Mouse (Mus musculus) 3T3-L1 (cell line): ENCODE data around the gene Rilpl1.
"Not testable (repeated sequence)": the region's sequence is repeated elsewhere in the genome, so short reads cannot be mapped to it uniquely, and the experiment has no call there.

ENCODE experiments used
- DNase-seq: peaks from one replicate; pipeline ENCODE4 v3.0.0-alpha.2; 2015; ENCODE audit warnings: low read depth, low spot score

Rilpl1 gene

DNA sequence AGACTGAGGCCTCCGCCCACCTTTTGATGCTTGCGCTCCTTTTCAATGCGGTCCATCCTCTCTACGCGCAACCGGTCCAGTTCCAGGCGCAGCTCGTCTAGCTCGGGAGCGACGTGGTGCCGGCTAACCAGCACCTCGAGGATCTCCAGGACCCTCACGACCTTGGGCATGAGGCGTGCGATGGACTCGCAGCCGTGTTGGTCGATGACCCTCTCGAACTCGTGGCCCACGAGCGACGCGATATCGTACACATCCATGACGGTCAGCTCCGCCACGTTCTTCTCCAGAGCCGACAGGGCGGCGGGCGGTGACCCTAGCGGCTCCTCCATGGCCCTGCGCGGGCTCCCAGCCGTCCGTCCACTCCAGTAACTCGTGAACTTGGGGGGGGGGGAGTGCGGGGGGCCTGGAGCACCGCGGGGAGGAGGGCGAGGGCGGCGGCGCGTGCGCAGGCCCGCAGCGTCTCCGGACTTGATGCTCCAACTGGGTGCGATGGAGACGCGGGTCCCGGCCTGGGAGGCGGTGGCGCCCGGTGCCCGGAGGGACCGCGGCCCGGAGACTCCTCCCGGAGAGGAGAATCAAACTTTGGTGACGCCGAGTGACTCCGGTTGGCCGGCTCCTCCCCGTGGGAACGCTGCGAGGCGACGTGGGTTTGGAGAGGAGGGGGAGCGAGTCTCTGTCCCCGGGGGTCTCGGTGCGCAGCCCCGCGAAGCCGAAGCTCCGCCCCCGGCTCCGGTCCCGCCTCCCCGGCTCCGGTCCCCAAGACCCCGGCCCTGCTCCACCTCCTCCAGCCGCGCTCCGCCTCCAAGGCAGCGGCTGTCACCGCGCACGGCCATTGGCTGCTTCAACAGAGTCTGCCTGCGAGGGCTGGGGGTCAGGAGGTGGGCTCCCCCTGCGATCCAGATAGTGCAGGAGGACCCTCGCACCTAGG lies at the start of gene Rilpl1:
Gene Rilpl1 (minus strand): TSS at position 737 of the 928 bp plus-strand sequence.
- peak; percentile 66 for DNase-seq

DNA sequence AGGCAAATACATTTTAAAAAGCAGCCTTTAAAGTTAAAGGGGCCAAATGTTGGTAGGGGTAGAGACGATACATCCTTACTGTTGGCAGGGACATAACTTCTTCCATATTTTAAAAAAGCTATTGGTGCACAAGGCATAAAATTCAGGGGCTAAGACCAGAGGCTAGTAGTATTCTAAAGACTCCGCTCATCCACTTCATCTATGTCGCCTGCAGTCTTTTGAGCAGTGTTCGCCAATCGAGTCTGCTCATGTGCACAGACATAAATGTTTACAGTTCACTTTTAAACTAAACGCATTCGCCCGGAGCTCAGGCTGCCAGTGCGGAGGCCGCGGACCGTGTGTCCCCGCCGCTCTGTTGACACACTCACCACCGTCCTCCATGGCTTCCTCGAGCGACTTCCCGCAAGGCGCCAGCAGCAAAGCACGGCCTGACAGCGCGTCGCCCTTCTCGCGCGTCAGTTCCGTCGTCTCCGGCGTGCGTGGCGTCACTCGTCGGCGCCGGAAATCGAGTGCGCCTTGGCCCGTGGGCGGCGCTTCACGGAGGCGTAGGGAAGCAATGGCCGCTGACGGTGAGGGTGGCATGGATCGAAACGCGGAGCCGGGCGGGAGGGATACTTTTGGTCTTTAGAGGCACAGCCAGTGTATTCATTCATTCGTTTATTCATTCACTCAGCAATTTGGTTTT lies 47.6 kb upstream of the Rilpl1 start, which contains the start of the genes Eif2b1 and Gtf2h3:
Gene Eif2b1 (minus strand): TSS at position 499 of the 685 bp plus-strand sequence.
Gene Gtf2h3 (plus strand): TSS at position 508 of the 685 bp plus-strand sequence.
- DNase-seq, result peak; percentile 89

DNA sequence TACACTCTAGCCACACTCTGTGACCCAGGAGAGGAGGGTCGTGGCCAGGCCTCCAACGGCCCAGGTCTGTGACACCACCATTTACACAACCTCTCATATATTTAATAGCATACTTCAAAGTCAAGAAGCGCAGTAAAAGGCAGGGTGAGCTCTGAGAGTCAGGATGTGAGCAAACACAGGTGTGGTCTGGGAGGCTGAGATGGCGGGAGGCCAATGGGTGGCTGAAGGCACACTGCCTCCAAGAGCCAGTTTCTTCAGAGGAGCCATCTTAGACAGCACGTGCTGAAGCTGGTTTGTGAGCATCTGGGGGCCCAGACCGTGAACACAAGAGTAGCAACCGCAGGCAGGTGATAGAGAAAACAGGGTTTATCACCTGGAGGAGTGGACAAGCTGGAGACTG lies 44.3 kb upstream of the Rilpl1 start:
- no peak for DNase-seq

DNA sequence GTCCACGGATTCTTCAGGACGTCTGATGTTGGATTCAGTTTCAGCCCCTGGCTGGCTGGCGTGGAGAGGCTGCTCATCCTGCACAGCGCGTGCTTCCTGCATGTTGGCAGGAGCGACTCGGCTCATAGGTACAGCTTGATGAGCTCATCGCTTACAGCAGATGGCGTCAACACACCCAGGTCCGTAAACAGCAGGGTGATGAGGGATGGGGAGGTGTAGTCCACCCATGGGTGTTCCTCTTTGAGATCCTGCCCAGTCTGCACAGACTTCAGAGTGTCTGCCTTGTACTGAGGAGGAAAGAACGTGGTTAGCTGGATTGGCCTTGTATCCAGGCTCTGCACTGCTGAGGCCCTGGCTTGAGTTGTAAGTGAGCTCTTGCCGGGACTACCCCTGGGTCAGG lies 39.9 kb upstream of the Rilpl1 start:
- DNase-seq, result no peak

DNA sequence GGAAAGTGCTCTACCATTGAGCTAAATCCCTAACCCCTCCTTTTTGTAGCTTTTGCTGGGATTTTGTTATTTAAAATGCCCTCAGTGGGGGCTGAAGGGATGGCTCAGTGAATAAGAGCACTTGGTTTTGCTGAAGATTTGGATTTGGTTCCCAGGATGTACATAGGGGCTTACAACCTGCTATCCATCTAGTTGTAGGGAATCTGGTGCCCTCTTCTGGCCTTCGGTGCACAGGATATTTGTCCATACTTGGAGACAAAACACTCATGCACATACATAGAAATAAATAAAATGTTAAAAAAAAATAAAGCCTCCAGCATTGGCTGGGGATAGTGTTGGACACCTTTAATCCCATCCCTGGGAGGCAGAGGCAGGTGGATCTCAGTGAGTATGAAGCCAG lies 24.0 kb upstream of the Rilpl1 start:
- DNase-seq, result peak; percentile 78

DNA sequence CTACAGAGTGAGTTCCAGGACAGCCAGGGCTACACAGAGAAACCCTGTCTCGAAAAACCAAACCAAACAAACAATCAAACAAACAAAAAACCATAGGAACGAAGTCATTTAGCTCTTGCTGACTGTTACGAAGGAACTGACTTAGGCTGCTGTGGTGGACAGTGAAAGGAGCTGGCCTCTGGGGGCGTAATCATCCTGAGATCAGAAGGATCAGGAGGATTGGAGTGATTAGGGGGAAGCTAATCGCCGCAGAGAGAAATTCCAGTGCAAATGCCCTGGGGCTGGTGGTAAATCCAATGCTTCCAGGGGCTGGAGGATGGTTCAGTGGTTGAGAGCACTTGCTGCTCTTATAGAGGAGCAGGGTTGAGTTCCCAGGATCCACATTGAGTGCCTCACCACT lies 22.4 kb upstream of the Rilpl1 start:
- DNase-seq, result no peak

DNA sequence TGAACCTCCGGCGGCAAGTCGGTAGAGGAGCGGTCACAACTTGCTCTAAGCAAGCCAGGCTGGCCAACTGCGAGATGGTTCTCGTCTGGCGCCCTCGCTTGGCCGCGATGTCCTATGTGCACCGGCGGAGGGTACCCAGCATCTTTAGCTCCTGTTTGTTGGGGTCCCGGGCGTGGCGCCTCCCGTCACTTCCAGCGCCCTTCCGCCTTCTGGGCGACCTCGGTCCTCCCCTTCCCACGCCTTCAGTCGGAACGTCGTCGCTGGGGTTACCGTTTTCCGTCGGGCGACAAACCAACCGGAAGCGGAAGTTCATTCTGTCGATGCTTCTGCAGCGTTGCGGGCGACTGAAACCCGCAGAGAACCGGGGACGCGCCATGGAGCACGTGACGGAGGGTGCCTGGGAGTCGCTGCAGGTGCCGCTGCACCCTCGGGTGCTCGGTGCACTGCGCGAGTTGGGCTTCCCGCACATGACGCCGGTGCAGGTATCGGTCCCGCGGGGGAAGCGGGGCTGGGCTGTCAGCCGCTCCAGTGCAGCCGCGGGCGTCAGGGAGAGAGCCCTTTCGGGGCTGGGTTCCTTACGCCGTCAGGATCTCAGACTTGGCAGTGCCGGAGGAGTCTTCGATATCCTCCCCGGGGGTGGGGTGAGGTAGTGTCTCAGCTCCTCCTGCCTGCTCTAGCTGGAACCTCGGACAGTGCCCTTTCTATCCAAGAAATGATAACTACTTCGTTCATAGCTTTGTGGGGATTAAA lies 21.5 kb upstream of the Rilpl1 start, which contains the start of gene Ddx55:
Gene Ddx55 (plus strand): TSS at position 307 of the 750 bp plus-strand sequence.
- DNase-seq, result peak; percentile 94

DNA sequence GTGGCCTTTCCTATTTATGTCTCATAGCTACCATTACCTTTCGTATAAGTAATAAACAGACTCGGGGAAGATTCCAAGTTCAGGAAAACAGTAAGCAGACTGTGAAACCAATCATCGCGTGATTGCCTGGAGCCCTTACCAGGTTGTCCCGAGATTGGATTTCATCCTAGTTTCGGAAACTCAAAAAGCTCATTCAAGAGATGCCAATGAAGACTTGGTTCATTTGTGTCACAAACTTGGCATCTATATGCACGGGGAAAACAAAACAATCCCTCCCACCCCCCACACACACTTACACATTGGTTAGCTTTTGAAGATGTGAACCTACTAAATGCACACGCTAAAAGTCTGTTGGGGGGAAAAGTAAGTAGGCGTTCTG lies 20.9 kb upstream of the Rilpl1 start:
- peak; percentile 64 for DNase-seq

DNA sequence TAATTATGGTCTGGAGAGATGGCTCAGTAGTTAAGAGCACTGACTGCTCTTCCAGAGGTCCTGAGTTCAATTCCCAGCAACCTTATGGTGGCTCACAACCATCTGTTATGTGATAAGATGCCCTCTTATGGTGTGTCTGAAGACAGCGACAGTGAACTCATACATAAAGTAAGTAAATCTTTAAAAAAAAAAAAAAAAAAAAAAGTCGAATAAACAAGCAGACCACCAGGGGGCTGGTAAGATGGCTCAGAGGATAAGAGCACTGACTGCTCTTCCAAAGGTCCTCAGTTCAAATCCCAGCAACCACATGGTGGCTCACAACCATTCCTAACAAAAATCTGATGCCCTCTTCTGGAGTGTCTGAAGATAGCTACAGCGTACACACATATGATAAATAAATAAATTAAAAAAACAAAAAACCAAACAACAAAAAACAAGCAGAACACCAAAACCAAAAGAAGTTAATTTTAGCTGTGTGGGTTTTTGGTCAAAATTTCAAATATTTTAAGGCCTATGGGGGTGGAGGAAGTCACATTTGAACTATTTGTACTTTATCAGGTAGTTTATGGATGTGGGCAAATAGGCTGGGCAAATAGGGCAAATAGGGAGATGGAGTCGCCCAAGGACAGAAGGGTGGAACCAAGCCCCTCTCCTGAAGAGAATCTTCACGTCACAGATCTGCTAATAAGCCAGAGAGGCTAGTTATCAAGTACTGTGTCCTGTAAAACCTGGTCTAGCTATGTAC lies 20.3 kb upstream of the Rilpl1 start:
- peak; percentile 62 for DNase-seq

DNA sequence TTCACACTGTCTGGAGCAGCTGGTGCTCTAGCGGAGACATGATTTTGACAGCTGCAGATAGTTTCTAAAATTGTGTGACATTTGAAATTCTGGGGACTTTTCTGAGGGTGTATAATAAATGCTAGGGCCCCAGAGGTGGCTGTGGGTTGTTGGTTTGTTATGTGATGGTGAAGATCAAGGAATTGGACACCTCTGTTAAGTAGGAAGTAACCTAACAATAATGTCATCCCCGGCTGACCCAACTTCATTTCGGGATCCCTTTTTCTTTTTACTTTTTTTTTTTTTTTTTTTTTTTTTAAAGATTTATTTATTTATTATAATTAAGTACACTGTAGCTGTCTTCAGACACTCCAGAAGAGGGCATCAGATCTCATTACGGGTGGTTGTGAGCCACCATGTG lies 19.5 kb upstream of the Rilpl1 start:
- not testable (repeated sequence) for DNase-seq

DNA sequence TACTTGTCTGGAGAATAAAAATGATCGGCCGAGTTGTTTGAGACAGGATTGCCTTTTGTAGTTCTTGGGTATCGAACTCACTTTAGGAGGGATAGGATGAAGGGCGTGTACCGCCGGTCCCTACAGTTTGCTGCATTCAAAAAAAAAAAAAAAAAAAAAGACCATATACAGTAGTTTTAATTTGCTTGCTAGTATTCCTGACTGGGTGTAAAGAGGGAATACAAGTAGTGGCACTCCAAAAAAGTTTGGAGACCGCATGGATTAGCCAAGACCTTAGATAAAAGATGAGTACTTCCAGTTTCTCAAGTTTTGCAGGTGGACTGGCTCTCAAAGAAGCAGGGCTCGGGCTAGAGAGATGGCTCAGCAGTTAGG lies 10.4 kb upstream of the Rilpl1 start:
- no peak for DNase-seq

DNA sequence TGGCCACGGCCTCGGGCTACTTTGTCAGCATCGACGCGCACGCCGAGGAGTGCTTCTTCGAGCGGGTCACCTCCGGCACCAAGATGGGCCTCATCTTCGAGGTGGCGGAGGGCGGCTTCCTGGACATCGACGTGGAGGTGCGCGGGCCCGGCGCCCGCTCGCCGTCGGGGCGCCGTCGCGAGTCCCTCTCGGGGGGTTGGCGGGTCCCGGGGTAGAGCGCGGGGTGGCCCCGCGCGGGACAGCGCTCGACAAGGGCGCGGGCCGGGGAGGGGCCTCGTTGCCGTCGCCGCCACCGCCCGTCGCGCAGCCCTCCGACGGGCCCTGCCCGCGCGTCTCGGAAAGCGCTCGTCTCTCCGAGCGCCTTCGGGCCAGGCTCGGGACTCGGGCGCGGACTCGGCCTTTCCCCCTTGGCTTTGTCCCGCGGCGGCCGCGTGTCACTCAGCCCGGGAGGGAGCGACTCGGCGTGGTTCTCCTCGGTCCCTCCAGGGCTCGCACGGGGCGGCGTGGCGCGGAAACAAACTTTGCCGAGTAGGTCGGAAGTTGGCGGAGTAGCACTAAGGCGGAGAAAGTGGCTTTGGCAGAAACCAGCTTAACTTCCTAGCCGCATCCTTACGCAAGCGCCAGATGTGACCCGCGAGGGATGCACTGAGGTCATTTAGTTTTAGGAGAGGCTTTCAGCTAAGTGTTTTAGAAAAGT lies 9.9 kb upstream of the Rilpl1 start:
- DNase-seq, result peak; percentile 73

DNA sequence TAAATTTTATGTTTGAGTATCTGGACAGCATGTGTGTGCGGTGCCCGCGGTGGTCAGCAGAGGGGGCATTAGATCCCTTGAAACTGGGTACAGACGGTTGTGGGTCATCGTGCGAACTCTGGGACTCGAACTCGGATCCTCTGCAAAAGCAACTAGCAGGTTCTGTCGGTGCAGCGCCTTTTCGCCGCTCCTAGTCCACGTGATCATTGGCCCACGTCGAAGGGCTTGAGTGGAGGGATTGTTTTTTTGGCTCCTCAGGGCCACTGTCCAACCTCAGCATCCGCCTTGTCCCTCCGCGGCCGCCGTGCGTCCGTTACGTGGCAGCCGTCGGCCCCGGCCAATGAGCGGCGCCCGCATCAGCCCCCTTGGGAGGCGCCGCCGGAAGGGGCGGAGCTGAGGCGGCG lies 9.2 kb upstream of the Rilpl1 start, which contains the start of gene Tmed2:
Gene Tmed2 (plus strand): TSS at position 313 of the 404 bp plus-strand sequence.
- peak; percentile 98 for DNase-seq

DNA sequence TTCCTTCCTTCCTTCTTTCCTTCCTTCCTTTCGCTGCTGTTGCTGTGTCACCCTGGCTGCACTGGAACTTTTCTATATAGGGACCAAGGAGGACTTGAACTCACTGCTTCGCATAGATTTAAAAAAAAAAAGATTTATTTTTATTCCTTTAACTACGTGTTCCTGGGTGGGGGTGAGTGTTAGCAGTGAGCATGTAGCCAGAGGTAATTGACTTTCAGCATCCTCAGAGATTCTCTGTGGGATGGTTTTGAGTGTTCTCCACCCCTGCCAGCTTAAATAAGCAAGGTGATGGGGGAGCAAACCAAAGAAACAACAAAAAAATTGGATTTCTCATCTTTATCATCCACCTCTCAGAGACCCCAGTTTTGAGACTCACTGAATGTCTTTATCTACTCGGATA lies 8.7 kb upstream of the Rilpl1 start:
- no peak for DNase-seq

DNA sequence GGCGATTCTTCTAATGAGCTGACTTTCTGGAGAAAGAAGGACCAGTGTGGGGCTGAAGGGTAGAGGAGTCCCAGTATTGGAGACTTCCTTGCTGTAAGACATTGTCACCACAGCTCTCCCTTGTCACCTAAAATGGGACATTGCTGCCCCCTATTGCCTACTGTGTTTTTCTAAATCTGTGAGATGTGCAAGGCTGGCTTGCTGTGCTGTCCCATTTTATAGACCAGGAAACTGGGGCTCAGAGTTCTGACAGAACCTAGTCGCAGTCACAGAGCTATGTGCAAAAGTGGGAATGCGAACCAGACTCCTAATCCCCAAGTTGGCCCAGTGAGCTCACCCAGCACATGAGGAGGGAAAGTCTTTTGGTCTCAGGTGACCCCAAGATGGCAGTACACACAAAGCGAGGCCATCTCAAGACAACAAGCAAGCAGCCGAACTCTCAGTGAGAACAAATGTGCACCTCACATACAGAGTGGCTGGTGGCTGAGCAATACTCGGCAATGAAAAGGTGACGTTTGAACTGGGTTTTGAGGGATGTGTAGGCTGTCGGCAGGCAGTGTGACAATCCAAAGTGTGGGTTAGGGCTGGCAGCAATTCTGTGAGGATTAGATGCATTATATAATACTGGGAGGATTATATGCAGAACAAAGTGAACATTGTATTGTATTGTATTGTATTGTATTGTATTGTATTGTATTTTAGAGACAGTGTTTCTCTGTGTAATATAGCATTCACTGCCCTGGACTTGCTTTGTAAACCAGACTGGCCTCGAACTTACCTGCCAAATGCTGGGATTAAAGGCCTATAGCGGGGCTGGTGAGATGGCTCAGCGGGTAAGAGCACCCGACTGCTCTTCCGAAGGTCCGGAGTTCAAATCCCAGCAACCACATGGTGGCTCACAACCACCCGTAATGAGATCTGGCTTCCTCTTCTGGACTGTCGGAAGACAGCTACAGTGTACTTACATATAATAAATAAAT lies 7.9 kb upstream of the Rilpl1 start:
- peak; percentile 84 for DNase-seq

DNA sequence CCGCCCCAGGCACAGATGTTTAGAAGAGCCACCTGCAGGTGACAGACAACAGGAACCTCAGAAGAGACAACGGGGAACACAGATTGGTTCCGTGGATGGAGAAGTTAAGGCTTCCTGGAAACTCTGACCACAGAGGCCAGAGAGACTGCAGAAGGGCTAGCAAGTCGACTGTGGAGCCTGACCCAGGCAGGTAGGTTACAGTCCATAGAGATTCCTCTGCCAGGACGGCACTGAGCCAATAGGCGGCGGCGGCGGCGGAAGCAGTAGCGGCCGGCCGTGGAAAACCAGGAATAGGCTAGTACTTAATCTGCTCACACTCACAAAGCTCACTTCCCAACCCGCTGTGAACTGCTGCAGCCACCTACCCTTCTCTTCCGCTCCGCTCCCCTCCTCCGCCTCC lies 5.6 kb upstream of the Rilpl1 start:
- DNase-seq, result no peak

DNA sequence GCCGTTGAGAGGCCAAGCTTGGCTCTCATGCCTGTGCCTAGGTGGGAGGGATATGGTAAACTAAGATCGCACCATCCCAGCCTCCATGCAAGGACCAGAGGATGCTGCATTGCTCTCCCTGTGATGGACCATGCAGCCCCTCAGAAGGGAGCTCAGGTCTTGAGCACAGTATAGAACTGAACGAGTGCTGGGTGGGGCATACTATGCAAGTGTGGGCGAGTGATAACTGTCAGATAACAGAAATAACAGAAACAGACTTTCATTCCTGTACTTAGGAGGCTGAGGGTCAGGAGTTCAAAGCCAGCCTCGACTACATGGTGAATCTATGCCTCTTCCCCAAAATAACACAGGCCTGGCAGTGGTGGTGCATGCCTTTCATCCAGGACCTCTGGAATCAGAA lies 3.8 kb upstream of the Rilpl1 start:
- DNase-seq, result no peak

DNA sequence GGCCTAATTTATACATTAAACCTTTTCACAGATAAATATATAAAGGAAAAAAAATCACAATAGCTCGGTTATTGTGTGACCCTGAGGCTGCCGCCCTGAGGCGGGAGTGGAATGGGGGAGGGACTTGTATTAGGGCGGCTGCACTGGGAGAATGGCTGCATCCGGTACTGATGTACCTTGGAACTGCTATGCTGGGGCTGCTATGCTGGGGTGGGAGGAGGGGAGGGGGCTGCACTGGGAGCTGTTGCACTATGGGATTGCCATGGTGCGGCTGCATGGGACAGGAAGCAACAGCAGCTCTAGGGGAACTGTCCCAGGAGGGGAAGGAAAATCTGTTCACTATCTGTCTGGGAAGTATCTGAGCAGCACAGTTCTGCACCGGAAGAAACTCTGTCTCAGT lies 1.3 kb upstream of the Rilpl1 start:
- no peak for DNase-seq

DNA sequence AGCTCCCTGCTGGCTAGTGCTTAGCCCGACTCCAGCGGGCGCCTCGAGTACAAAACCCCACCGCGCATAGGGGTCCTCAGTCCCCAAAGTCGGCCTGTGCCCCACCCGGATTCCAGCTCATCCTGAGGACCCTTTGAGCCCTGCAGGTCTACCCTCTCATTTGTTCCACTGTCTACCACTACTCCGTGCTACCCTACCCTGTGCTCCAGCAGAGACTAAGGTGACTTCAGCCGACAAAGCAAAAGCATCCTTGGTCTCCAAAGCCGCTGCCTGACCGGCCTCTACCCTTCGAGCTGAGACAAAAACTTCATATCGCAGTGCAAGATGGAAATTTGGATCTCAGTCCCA lies 366 bp upstream of the Rilpl1 start:
- peak; percentile 51 for DNase-seq
